10 mouse cellular contexts compared by ENCODE assay signal in genomic region chr13:43268539-43269327, GRCm38 (mm10). TPM values are rescaled to one million over a fixed set of nuclear protein-coding genes. Genes with fewer than 3 reads are reported as not detected.
A peak's percentile ranks its signal among the peaks of the same experiment; 100 is the strongest.
DNase-seq lines count a peak whose midpoint lies in the region; ATAC-seq and TF ChIP-seq lines count a peak whose summit lies in the region.
"Had no signal": no experiment of that assay in that cellular context is flagged by ENCODE, and none has a peak within 500 bp of the region (broad histone marks: within the 10 kb centered on the region; RNA-seq: fewer than 3 reads in every experiment).

No protein-coding gene starts in this region.

- WGBS in hindbrain, embryonic 14.5 days, result 58% methylated on average over 12 of the region's 12 CpGs
- WGBS in hindbrain, embryonic 12.5 days, result 56% methylated on average over 12 of the region's 12 CpGs
- whole genome bisulfite sequencing in forebrain, postnatal 0 days, result 36% methylated on average over 12 of the region's 12 CpGs
- WGBS in olfactory bulb, adult 2 months, result 48% methylated on average over 12 of the region's 12 CpGs
- 63% methylated on average over 12 of the region's 12 CpGs for WGBS in kidney, adult 2 months

- TF ChIP-seq POLR2A in olfactory bulb, adult 2 months (IDR thresholded peaks at IDR 0.05; ENCODE audit: insufficient read depth, low read depth, low read length), result no peak
- TF ChIP-seq POLR2A in kidney, adult 2 months (IDR thresholded peaks at IDR 0.05; ENCODE audit: low read depth, low read length), result no peak

- peaks cover 7% of the 10 kb centered on the region; the same call in 1 of the 2 replicates for H3K4me1 ChIP-seq in hindbrain, embryonic 14.5 days (replicated peaks; ENCODE audit: control insufficient read depth, insufficient read depth, low read length)
- peaks cover 20% of the 10 kb centered on the region for H3K4me1 ChIP-seq in hindbrain, embryonic 12.5 days
- 0 out of 2 replicates have a peak, but pooled peaks cover 13% of the 10 kb centered on the region for H3K4me1 ChIP-seq in forebrain, postnatal 0 days (ENCODE audit: insufficient read depth)
- peaks cover 45% of the 10 kb centered on the region for H3K4me1 ChIP-seq in olfactory bulb, adult 2 months (ENCODE audit: control insufficient read depth, insufficient read depth, low read length)
- H3K4me1 ChIP-seq in kidney, adult 2 months (ENCODE audit: control insufficient read depth, insufficient read depth, low read length), result 0 out of 2 replicates have a peak, but pooled peaks cover 6% of the 10 kb centered on the region

- no peak overlapping the region for H3K27ac ChIP-seq in hindbrain, embryonic 14.5 days
- no peak overlapping the region for H3K27ac ChIP-seq in hindbrain, embryonic 12.5 days
- no peak overlapping the region for H3K27ac ChIP-seq in forebrain, postnatal 0 days (ENCODE audit: low read depth, low read length)
- H3K27ac ChIP-seq in olfactory bulb, adult 2 months (ENCODE audit: insufficient read depth, low read depth, low read length), result 0 out of 2 replicates have a peak overlapping the region, but pooled peaks have one; percentile 3
- H3K27ac ChIP-seq in kidney, adult 2 months (ENCODE audit: insufficient read depth, low read depth, low read length), result no peak overlapping the region
- H3K27ac ChIP-seq: embryonic facial prominence, embryonic 12.5 days had no signal

- H3K4me3 ChIP-seq in hindbrain, embryonic 14.5 days (replicated peaks; ENCODE audit: low read length), result no peak overlapping the region
- H3K4me3 ChIP-seq in hindbrain, embryonic 12.5 days, result no peak overlapping the region
- H3K4me3 ChIP-seq in forebrain, postnatal 0 days (ENCODE audit: low read depth, low read length), result no peak overlapping the region
- no peak overlapping the region for H3K4me3 ChIP-seq in olfactory bulb, adult 2 months (ENCODE audit: insufficient read depth, low read depth, low read length)
- H3K4me3 ChIP-seq in kidney, adult 2 months (ENCODE audit: insufficient read depth, low read depth, low read length), result no peak overlapping the region
- H3K4me3 ChIP-seq: embryonic facial prominence, embryonic 12.5 days had no signal

- no peak overlapping the region for H3K4me2 ChIP-seq in hindbrain, embryonic 14.5 days (replicated peaks)
- H3K4me2 ChIP-seq in hindbrain, embryonic 12.5 days (replicated peaks), result no peak overlapping the region
- H3K4me2 ChIP-seq in forebrain, postnatal 0 days (ENCODE audit: low read depth), result no peak overlapping the region
- H3K4me2 ChIP-seq: embryonic facial prominence, embryonic 12.5 days; heart, embryonic 11.5 days had no signal

- H3K36me3 ChIP-seq in hindbrain, embryonic 14.5 days (replicated peaks; ENCODE audit: control insufficient read depth, insufficient read depth), result no peaks in the 10 kb centered on the region
- no peaks in the 10 kb centered on the region for H3K36me3 ChIP-seq in hindbrain, embryonic 12.5 days
- no peaks in the 10 kb centered on the region for H3K36me3 ChIP-seq in forebrain, postnatal 0 days (ENCODE audit: insufficient read depth)
- H3K36me3 ChIP-seq in kidney, adult 2 months (ENCODE audit: control insufficient read depth, insufficient read depth, low read length), result no peaks in the 10 kb centered on the region
- H3K36me3 ChIP-seq: embryonic facial prominence, embryonic 12.5 days had no signal

- DNase-seq in hindbrain, embryonic 14.5 days (ENCODE audit: low spot score), result no peak
- DNase-seq in CD4-positive helper T cell, adult 2 months (ENCODE audit: low read depth, low spot score), result peak; percentile 95
- DNase-seq in forebrain, postnatal 0 days, result no peak
- no peak for DNase-seq in gastrocnemius, adult 18-20 months (ENCODE audit: low spot score)
- no peak for DNase-seq in kidney, adult 2 months
- no peak for DNase-seq in layer of hippocampus, postnatal 36 days

- H3K9ac ChIP-seq in hindbrain, embryonic 14.5 days, result no peak overlapping the region
- no peak overlapping the region for H3K9ac ChIP-seq in hindbrain, embryonic 12.5 days
- H3K9ac ChIP-seq in forebrain, postnatal 0 days, result no peak overlapping the region
- H3K9ac ChIP-seq: embryonic facial prominence, embryonic 12.5 days had no signal

- ATAC-seq in hindbrain, embryonic 14.5 days (ENCODE audit: low FRiP score), result 0 out of 2 replicates have a peak, but pooled peaks have one; percentile 24
- ATAC-seq in hindbrain, embryonic 12.5 days (ENCODE audit: low FRiP score), result no peak
- ATAC-seq in forebrain, postnatal 0 days, result peak; percentile 27

- H3K27me3 ChIP-seq in hindbrain, embryonic 14.5 days (ENCODE audit: control insufficient read depth, insufficient read depth, low read length), result no peaks in the 10 kb centered on the region
- H3K27me3 ChIP-seq in hindbrain, embryonic 12.5 days, result no peaks in the 10 kb centered on the region
- H3K27me3 ChIP-seq in forebrain, postnatal 0 days (ENCODE audit: insufficient read depth, low read length), result no peaks in the 10 kb centered on the region
- H3K27me3 ChIP-seq in kidney, adult 2 months (replicated peaks; ENCODE audit: control insufficient read depth, insufficient read depth, low read length), result no peaks in the 10 kb centered on the region
- H3K27me3 ChIP-seq: embryonic facial prominence, embryonic 12.5 days had no signal

- TF ChIP-seq CTCF in forebrain, postnatal 0 days (IDR thresholded peaks at IDR 0.05; ENCODE audit: low read depth), result no peak
- TF ChIP-seq CTCF in olfactory bulb, adult 2 months (IDR thresholded peaks at IDR 0.05; ENCODE audit: insufficient read depth, low read depth, low read length), result no peak
- no peak for TF ChIP-seq CTCF in kidney, adult 2 months (conservative IDR thresholded peaks at IDR 0.05; ENCODE audit: insufficient read depth, insufficient read length, low read depth, low read length)

- no peaks in the 10 kb centered on the region for H3K9me3 ChIP-seq in hindbrain, embryonic 14.5 days (ENCODE audit: control insufficient read depth, low read length)
- no peaks in the 10 kb centered on the region for H3K9me3 ChIP-seq in hindbrain, embryonic 12.5 days (replicated peaks)
- no peaks in the 10 kb centered on the region for H3K9me3 ChIP-seq in forebrain, postnatal 0 days (ENCODE audit: low read length)
- H3K9me3 ChIP-seq: embryonic facial prominence, embryonic 12.5 days had no signal

RNA-seq across cellular contexts. Expression of gene Gfod1, which starts 35.2 kb away (rescaled TPM):
- polyA plus RNA-seq in hindbrain, embryonic 14.5 days (2014; fragmentation: Nextera tagmentation; extraction: Ambion mirVana), result 3.6 and 3.7 TPM in 2 replicates
- polyA plus RNA-seq in hindbrain, embryonic 12.5 days (2016; fragmentation: Nextera tagmentation; extraction: Ambion mirVana), result 1.2 and 1.6 TPM in 2 replicates
- total RNA-seq in forebrain, postnatal 0 days (2014; rRNA removed), result 16.6 and 18.6 TPM in 2 replicates
- polyA plus RNA-seq in forebrain, postnatal 0 days (2015; fragmentation: Nextera tagmentation; extraction: Ambion mirVana), result 3.0 and 3.9 TPM in 2 replicates
- polyA plus RNA-seq in olfactory bulb, adult 2 months (2012; ENCODE audit: insufficient read depth, insufficient read length, low replicate concordance, missing spikeins), result not detected in 2 replicates
- 1 to 10 TPM; 4.7 to 6.8 TPM for total RNA-seq in gastrocnemius, adult 18-20 months (2021)
- polyA plus RNA-seq in kidney, adult 2 months (2012; rRNA removed), result 1.6 and 2.0 TPM in 2 replicates
- total RNA-seq in layer of hippocampus, postnatal 36 days (2021), result 100 to 1,000 TPM in 1 of 2 experiments, 10 to 100 TPM in 1; 98.0 to 109 TPM
